Mouse (Mus musculus) CD4-positive helper T cell, adult 2 months (primary cell): ENCODE results near the gene Pla2g6.

Experiments used
- DNase-seq: peaks from one replicate; pipeline ENCODE4 v3.0.0-alpha.2; 2012; ENCODE audit warnings: low read depth, missing footprints, low spot score

Pla2g6 gene

GRCm38 (mm10) chr15:79242574-79243233 is 85.5 kb downstream of the Pla2g6 start:
- no peak for DNase-seq

- no peak for DNase-seq
These were observed 90.2 kb downstream of the Pla2g6 start for GRCm38 (mm10) chr15:79238036-79238435.
